Mouse (Mus musculus): ENCODE measurements at regions not wholly inside any gene's neighbourhood (a gene's known extent, or its start where the extent isn't known, plus 50 kb on each side); places are given as distances from the start of the nearest gene placed in this dataset.

- no peak for DNase-seq (ENCODE audit: low spot score in 2 of 2)
These were observed 599.2 kb downstream of the Pard3 start for GRCm38 (mm10) chr8:127662776-127663499.

- DNase-seq (ENCODE audit: low spot score in 2 of 2): no peak
These were observed 602.9 kb downstream of the Pard3 start for GRCm38 (mm10) chr8:127666606-127667005.

GRCm38 (mm10) chr8:127668991-127669390, 605.3 kb downstream of the Pard3 start:
- no peak for DNase-seq (ENCODE audit: low spot score in 2 of 2)

- DNase-seq (ENCODE audit: low spot score in 2 of 2): no peak
These were observed 610.4 kb downstream of the Pard3 start for GRCm38 (mm10) chr8:127674063-127674462.

- no peak for DNase-seq (ENCODE audit: low spot score in 2 of 2)
These were observed 611.7 kb downstream of the Pard3 start for GRCm38 (mm10) chr8:127675377-127675776.

GRCm38 (mm10) chr8:127680205-127680604, 616.5 kb downstream of the Pard3 start:
- no peak for DNase-seq (ENCODE audit: low spot score in 2 of 2)

GRCm38 (mm10) chr8:127684213-127684612, 620.5 kb downstream of the Pard3 start:
- DNase-seq (ENCODE audit: low spot score in 2 of 2): no peak

GRCm38 (mm10) chr8:127690792-127691191, 627.1 kb downstream of the Pard3 start:
- no peak for DNase-seq (ENCODE audit: low spot score in 2 of 2)

GRCm38 (mm10) chr8:127698404-127698803, 634.7 kb downstream of the Pard3 start:
- DNase-seq (ENCODE audit: low spot score in 2 of 2): no peak

- DNase-seq (ENCODE audit: low spot score in 2 of 2): no peak
These were observed 640.7 kb downstream of the Pard3 start for GRCm38 (mm10) chr8:127704406-127704805.

GRCm38 (mm10) chr8:127706051-127706835, 642.5 kb downstream of the Pard3 start:
- DNase-seq (ENCODE audit: low spot score in 2 of 2): peak; percentile 43 to 49

- DNase-seq (ENCODE audit: low spot score in 2 of 2): no peak
These were observed 645.7 kb downstream of the Pard3 start for GRCm38 (mm10) chr8:127709439-127709838.

- no peak for DNase-seq (ENCODE audit: low spot score in 2 of 2)
These were observed 643.3 kb upstream of the Nrp1 start for GRCm38 (mm10) chr8:127715097-127715496.

GRCm38 (mm10) chr8:127717969-127718368, 640.4 kb upstream of the Nrp1 start:
- DNase-seq (ENCODE audit: low spot score in 2 of 2): no peak

GRCm38 (mm10) chr8:127719881-127720280, 638.5 kb upstream of the Nrp1 start:
- no peak for DNase-seq (ENCODE audit: low spot score in 2 of 2)

GRCm38 (mm10) chr8:127720593-127721290, 637.7 kb upstream of the Nrp1 start:
- no peak for DNase-seq (ENCODE audit: low spot score in 2 of 2)

GRCm38 (mm10) chr8:127721624-127722023, 636.8 kb upstream of the Nrp1 start:
- no peak for DNase-seq (ENCODE audit: low spot score in 2 of 2)

GRCm38 (mm10) chr8:127734059-127734458, 624.3 kb upstream of the Nrp1 start:
- no peak for DNase-seq (ENCODE audit: low spot score in 2 of 2)

- DNase-seq (ENCODE audit: low spot score in 2 of 2): no peak
These were observed 616.2 kb upstream of the Nrp1 start for GRCm38 (mm10) chr8:127742236-127742635.

GRCm38 (mm10) chr8:127745221-127745620, 613.2 kb upstream of the Nrp1 start:
- no peak for DNase-seq (ENCODE audit: low spot score in 2 of 2)

GRCm38 (mm10) chr8:127746456-127746855, 611.9 kb upstream of the Nrp1 start:
- no peak for DNase-seq (ENCODE audit: low spot score in 2 of 2)

GRCm38 (mm10) chr8:127752871-127753270, 605.5 kb upstream of the Nrp1 start:
- no peak for DNase-seq (ENCODE audit: low spot score in 2 of 2)
